Mouse (Mus musculus) MEL (cell line): ENCODE data around the gene Cyb5rl. TPM values are rescaled to one million over a fixed set of nuclear protein-coding genes. Genes with fewer than 3 reads are reported as not detected.

Experiments
- DNase-seq: peaks from one replicate; pipeline ENCODE4 v3.0.0; 2011; ENCODE audit warnings: low read depth, low spot score
- H3K27ac ChIP-seq: 2 replicates; pipeline ENCODE4 v1.5.1; 2012; ENCODE audit warnings: low read depth, mild to moderate bottlenecking, control low read depth, low read length, moderate library complexity; ENCODE audit not compliant: control insufficient read depth
- H3K27me3 ChIP-seq, 2 experiments: fragments of 150-350 bp in 1 of 2; sonication (generic) in 1 of 2; 2 replicates each; pipeline ENCODE4 v1.6.1; 2012; ENCODE audit warnings: low read length in 2 of 2, mild to moderate bottlenecking in 2 of 2, improper control_type of control experiment in 1 of 2, moderate library complexity in 1 of 2; ENCODE audit not compliant: insufficient read depth in 2 of 2, control insufficient read depth in 1 of 2
- H3K36me3 ChIP-seq, 2 experiments: 2 replicates each; pipeline ENCODE4 v1.6.1; 2012 to 2014; ENCODE audit warnings: low read length in 2 of 2, improper control_type of control experiment in 1 of 2, inconsistent platforms in 1 of 2, mild to moderate bottlenecking in 1 of 2; ENCODE audit not compliant: insufficient read depth in 2 of 2, control insufficient read depth in 1 of 2
- H3K4me1 ChIP-seq, 2 experiments: fragments of 150-350 bp in 1 of 2; sonication (generic) in 1 of 2; 2 replicates each; pipeline ENCODE4 v1.6.1; 2012; ENCODE audit warnings: low read length in 2 of 2, improper control_type of control experiment in 1 of 2, mild to moderate bottlenecking in 1 of 2; ENCODE audit not compliant: insufficient read depth in 2 of 2, control insufficient read depth in 1 of 2
- H3K4me3 ChIP-seq, 2 experiments: fragments of 150-350 bp in 1 of 2; sonication (generic) in 1 of 2; 2 replicates each; pipeline ENCODE4 v1.5.1; 2012; ENCODE audit warnings: low read depth in 2 of 2, low read length in 2 of 2, mild to moderate bottlenecking in 2 of 2, moderate library complexity in 2 of 2, control low read depth in 1 of 2, improper control_type of control experiment in 1 of 2; ENCODE audit not compliant: control insufficient read depth in 1 of 2, insufficient read depth in 1 of 2
- H3K79me2 ChIP-seq: 2 replicates; pipeline ENCODE4 v1.6.1; 2012; ENCODE audit warnings: mild to moderate bottlenecking, low read length, moderate library complexity; ENCODE audit not compliant: control insufficient read depth, poor library complexity, insufficient read depth
- H3K9ac ChIP-seq: 2 replicates; pipeline ENCODE4 v1.6.1; 2012; ENCODE audit warnings: low read depth, mild to moderate bottlenecking, control low read depth, low read length, moderate library complexity; ENCODE audit not compliant: control insufficient read depth, poor library complexity, severe bottlenecking
- H3K9me3 ChIP-seq: fragments of 150-350 bp; sonication (generic); replicated peaks from 2 replicates; pipeline ENCODE4 v1.6.1; 2012; ENCODE audit warnings: mild to moderate bottlenecking, low read length, improper control_type of control experiment, moderate library complexity; ENCODE audit not compliant: insufficient read depth
- CHD1 ChIP-seq: IDR thresholded peaks from 2 replicates; pipeline ENCODE4 v1.6.1; 2012; ENCODE audit warnings: low read depth, mild to moderate bottlenecking, inconsistent platforms, low read length, improper control_type of control experiment
- CTCF ChIP-seq, 3 experiments: IDR thresholded peaks in 2 of 3; conservative IDR thresholded peaks in 1 of 3; 2 replicates each; pipeline ENCODE4 v1.5.1; 2011 to 2012; ENCODE audit warnings: low read length in 3 of 3, low read depth in 2 of 3, mild to moderate bottlenecking in 2 of 3, improper control_type of control experiment in 1 of 3, inconsistent platforms in 1 of 3, mixed read lengths in 1 of 3, moderate library complexity in 1 of 3; ENCODE audit not compliant: control insufficient read depth in 1 of 3, insufficient read depth in 1 of 3, poor library complexity in 1 of 3, severe bottlenecking in 1 of 3
- ELF1 ChIP-seq: IDR thresholded peaks from 2 replicates; pipeline ENCODE4 v1.6.1; 2014; ENCODE audit warnings: low read depth, mild to moderate bottlenecking, inconsistent platforms, low read length, improper control_type of control experiment, moderate library complexity
- EP300 ChIP-seq, 2 experiments: IDR thresholded peaks; 2 replicates each; pipeline ENCODE4 v1.6.1; 2011; ENCODE audit warnings: improper control_type of control experiment in 2 of 2, low read length in 2 of 2, low read depth in 1 of 2, mild to moderate bottlenecking in 1 of 2
- GATA1 ChIP-seq: IDR thresholded peaks from 2 replicates; pipeline ENCODE4 v1.6.1; 2011; ENCODE audit warnings: low read depth, low read length, improper control_type of control experiment
- JUND ChIP-seq: IDR thresholded peaks from 2 replicates; pipeline ENCODE4 v1.6.1; 2011; ENCODE audit warnings: low read depth, mild to moderate bottlenecking, improper control_type of control experiment, low read length
- KAT2A ChIP-seq: conservative IDR thresholded peaks from 2 replicates; pipeline ENCODE4 v1.6.1; 2012; ENCODE audit warnings: low read depth, low read length, improper control_type of control experiment, inconsistent platforms
- MAFK ChIP-seq: IDR thresholded peaks from 2 replicates; pipeline ENCODE4 v1.6.1; 2011; ENCODE audit warnings: low read depth, mild to moderate bottlenecking, low read length, improper control_type of control experiment, borderline replicate concordance
- MYB ChIP-seq: IDR thresholded peaks from 2 replicates; pipeline ENCODE4 v1.6.1; 2011; ENCODE audit warnings: mild to moderate bottlenecking, low read depth, low read length, improper control_type of control experiment
- POLR2A ChIP-seq, 2 experiments: IDR thresholded peaks; 2 replicates each; pipeline ENCODE4 v1.6.1; 2011 to 2012; ENCODE audit warnings: low read length in 2 of 2, mild to moderate bottlenecking in 2 of 2, control low read depth in 1 of 2, improper control_type of control experiment in 1 of 2, low read depth in 1 of 2, moderate library complexity in 1 of 2; ENCODE audit not compliant: control insufficient read depth in 1 of 2, insufficient read depth in 1 of 2, poor library complexity in 1 of 2
- RAD21 ChIP-seq: IDR thresholded peaks from 2 replicates; pipeline ENCODE4 v1.6.1; 2011; ENCODE audit warnings: mild to moderate bottlenecking, low read depth, low read length, improper control_type of control experiment
- SIN3A ChIP-seq: IDR thresholded peaks from 2 replicates; pipeline ENCODE4 v1.6.1; 2012; ENCODE audit warnings: low read length, improper control_type of control experiment, inconsistent platforms
- SMC3 ChIP-seq: IDR thresholded peaks from 2 replicates; pipeline ENCODE4 v1.6.1; 2011; ENCODE audit warnings: low read depth, low read length, improper control_type of control experiment
- TAL1 ChIP-seq: IDR thresholded peaks from 2 replicates; pipeline ENCODE4 v1.6.1; 2012; ENCODE audit warnings: mild to moderate bottlenecking, inconsistent platforms, low read length, moderate library complexity, mixed read lengths
- UBTF ChIP-seq: IDR thresholded peaks from 2 replicates; pipeline ENCODE4 v1.6.1; 2012; ENCODE audit warnings: low read depth, mild to moderate bottlenecking, inconsistent platforms, low read length, improper control_type of control experiment, moderate library complexity, borderline replicate concordance; ENCODE audit not compliant: insufficient read depth
- USF1 ChIP-seq: IDR thresholded peaks from 2 replicates; pipeline ENCODE4 v1.6.1; 2014; ENCODE audit warnings: low read depth, mild to moderate bottlenecking, inconsistent platforms, low read length, improper control_type of control experiment, moderate library complexity
- ZKSCAN1 ChIP-seq: IDR thresholded peaks from 2 replicates; pipeline ENCODE4 v1.6.1; 2012; ENCODE audit warnings: low read depth, mild to moderate bottlenecking, inconsistent platforms, low read length, improper control_type of control experiment, moderate library complexity
- ZNF384 ChIP-seq: IDR thresholded peaks from 2 replicates; pipeline ENCODE4 v1.6.1; 2012; ENCODE audit warnings: low read depth, mild to moderate bottlenecking, inconsistent platforms, low read length, improper control_type of control experiment
- polyA plus RNA-seq, 2 experiments: library from polyadenylated mRNA; stranded (reverse) in 1 of 2; unstranded in 1 of 2; fragments of >175 nt in 1 of 2; fragments of >200 nt in 1 of 2; gene quantifications; 2 replicates each; pipeline versions ENCODE4 v1.2.1 to v1.2.4; 2012; ENCODE audit warnings: low replicate concordance in 2 of 2, low read depth in 1 of 2; ENCODE audit not compliant: insufficient read length in 2 of 2, insufficient read depth in 1 of 2, missing spikeins in 1 of 2
- total RNA-seq: library from RNA; depleted of rRNA; stranded (reverse); fragments of 300-350 nt; gene quantifications from 2 replicates; pipeline ENCODE4 v1.2.3, GENCODE M21; 2012

Cyb5rl gene
- total and polyA plus RNA-seq, 3 experiments, result 8.5 to 9.3 TPM; not detected in 1

- Histone ChIP-seq H3K27ac (no peak overlapping the region), H3K9me3 (no peaks in the 10 kb centered on the region)
These were observed 53.9 kb downstream of the Cyb5rl start for GRCm38 (mm10) chr4:107120676-107121075.

GRCm38 (mm10) chr4:107121165-107121943 lies 54.6 kb downstream of the Cyb5rl start:
- no peaks in the 10 kb centered on the region for H3K79me2 ChIP-seq
- H3K27me3 ChIP-seq, result no peaks in the 10 kb centered on the region; a peak in 1 of 4 replicates
- H3K9me3 ChIP-seq, result no peaks in the 10 kb centered on the region
- no peak overlapping the region for H3K9ac ChIP-seq
- peak in 2 of 3 experiments; percentile 34 to 39; a peak in 3 of 6 replicates for TF ChIP-seq CTCF (IDR thresholded peaks at IDR 0.05 in 2 of 3, conservative IDR thresholded peaks at IDR 0.05 in 1 of 3; ENCODE audit: control insufficient read depth in 1 of 3, insufficient read depth in 1 of 3, low read depth in 2 of 3, low read length in 3 of 3, poor library complexity in 1 of 3, severe bottlenecking in 1 of 3)
- peak; percentile 17 for TF ChIP-seq RAD21
- TF ChIP-seq SMC3, result peak; percentile 45
- no peak for TF ChIP-seq JUND
- 0 out of 4 replicates have a peak, but pooled peaks cover 0 to 2% of the 10 kb centered on the region in 2 experiments for H3K4me1 ChIP-seq
- DNase-seq, result no peak
- no peak overlapping the region for H3K27ac ChIP-seq
- no peaks in the 10 kb centered on the region; a peak in 1 of 4 replicates for H3K36me3 ChIP-seq
- no peak overlapping the region for H3K4me3 ChIP-seq

More at GRCm38 (mm10) chr4:107120676-107121075, 53.9 kb downstream of the Cyb5rl start:
- TF ChIP-seq MAFK (no peak), TAL1 (no peak), UBTF (no peak), ZNF384 (no peak), EP300 (IDR thresholded peaks at IDR 0.05; ENCODE audit: low read depth in 1 of 2, low read length in 2 of 2) (no peak), ELF1 (no peak), POLR2A (IDR thresholded peaks at IDR 0.05; ENCODE audit: control insufficient read depth in 1 of 2, insufficient read depth in 1 of 2, low read depth in 1 of 2, low read length in 2 of 2, poor library complexity in 1 of 2) (no peak), GATA1 (no peak), SIN3A (no peak), KAT2A (no peak), RAD21 (no peak), MYB (no peak), USF1 (no peak), ZKSCAN1 (no peak), CHD1 (no peak), SMC3 (no peak)
- Histone ChIP-seq H3K36me3 (no peaks in the 10 kb centered on the region; a peak in 1 of 4 replicates), H3K27me3 (no peaks in the 10 kb centered on the region; a peak in 1 of 4 replicates), H3K9ac (no peak overlapping the region), H3K4me3 (no peak overlapping the region), H3K4me1 (0 out of 4 replicates have a peak, but pooled peaks cover 0 to 2% of the 10 kb centered on the region in 2 experiments), H3K79me2 (no peaks in the 10 kb centered on the region)
- no peak for DNase-seq
